Mouse (Mus musculus) midbrain, postnatal 0 days (tissue): ENCODE results near the gene Stard5. TPM values are rescaled to one million over a fixed set of nuclear protein-coding genes. Genes with fewer than 3 reads are reported as not detected.

Experiments
- ATAC-seq: fragments of 200-750 bp; cut with Nextera tagmentation; 2 replicates; pipeline ENCODE4 v1.8.0; 2017; ENCODE audit warnings: moderate number of reproducible peaks, mild to moderate bottlenecking, moderate TSS enrichment, moderate library complexity; ENCODE audit not compliant: low FRiP score
- DNase-seq: peaks from one replicate; pipeline ENCODE4 v3.0.0-alpha.2; 2015; ENCODE audit warnings: low spot score
- H3K27ac ChIP-seq: fragments of 300-500 bp; sonication (generic); 2 replicates; pipeline ENCODE4 v1.5.1; 2014; ENCODE audit warnings: low read depth, mild to moderate bottlenecking, low read length, mixed read lengths
- H3K27me3 ChIP-seq: fragments of 300-500 bp; sonication (generic); 2 replicates; pipeline ENCODE4 v1.6.1; 2014; ENCODE audit warnings: low read length, control low read depth, mixed read lengths; ENCODE audit not compliant: insufficient read depth
- H3K36me3 ChIP-seq: fragments of 300-500 bp; sonication (generic); 2 replicates; pipeline ENCODE4 v1.6.1; 2014; ENCODE audit warnings: low read length, control low read depth, mixed read lengths; ENCODE audit not compliant: insufficient read depth
- H3K4me1 ChIP-seq: fragments of 300-500 bp; sonication (generic); 2 replicates; pipeline ENCODE4 v1.6.1; 2014; ENCODE audit warnings: mild to moderate bottlenecking, control low read depth, antibody characterized with exemption, low read length, mixed read lengths; ENCODE audit not compliant: insufficient read depth
- H3K4me2 ChIP-seq: fragments of 300-500 bp; sonication (generic); 2 replicates; pipeline ENCODE4 v1.6.1; 2014; ENCODE audit warnings: low read depth, mild to moderate bottlenecking, low read length, mixed read lengths; ENCODE audit not compliant: poor library complexity, severe bottlenecking
- H3K4me3 ChIP-seq: fragments of 300-500 bp; sonication (generic); 2 replicates; pipeline ENCODE4 v1.5.1; 2014; ENCODE audit warnings: low read depth, mild to moderate bottlenecking, low read length, moderate library complexity
- H3K9ac ChIP-seq: fragments of 300-500 bp; sonication (generic); replicated peaks from 2 replicates; pipeline ENCODE4 v1.6.1; 2014; ENCODE audit warnings: mild to moderate bottlenecking, low read length, moderate library complexity, mixed read lengths; ENCODE audit not compliant: poor library complexity, severe bottlenecking
- H3K9me3 ChIP-seq: fragments of 300-500 bp; sonication (generic); 2 replicates; pipeline ENCODE4 v1.6.1; 2016; ENCODE audit warnings: low read length, control low read depth
- CTCF ChIP-seq: IDR thresholded peaks from 2 replicates; pipeline ENCODE4 v1.5.1; 2016; ENCODE audit warnings: antibody characterized with exemption, mild to moderate bottlenecking
- WGBS: fragments of 180-500 bp; shearing (Covaris S2); extraction: QIAGEN DNeasy Blood & Tissue Kit; methylation state at CpG from one replicate; pipeline ENCODE4 v1.1.7; 2014; 5-methylcytosine and 5-hydroxymethylcytosine counted together
- polyA plus RNA-seq: library from polyadenylated mRNA; unstranded; fragments of >200 nt; fragmentation: Nextera tagmentation; extraction: Ambion mirVana; gene quantifications from 2 replicates; pipeline ENCODE4 v1.2.1, GENCODE M21; 2015
- total RNA-seq: library from RNA; depleted of rRNA; stranded (reverse); fragments of >200 nt; gene quantifications from 2 replicates; pipeline ENCODE4 v1.2.3, GENCODE M21; 2014

The Stard5 gene
- total and polyA plus RNA-seq, 2 experiments from 2014 or later: 4.3 to 6.8 TPM

DNA sequence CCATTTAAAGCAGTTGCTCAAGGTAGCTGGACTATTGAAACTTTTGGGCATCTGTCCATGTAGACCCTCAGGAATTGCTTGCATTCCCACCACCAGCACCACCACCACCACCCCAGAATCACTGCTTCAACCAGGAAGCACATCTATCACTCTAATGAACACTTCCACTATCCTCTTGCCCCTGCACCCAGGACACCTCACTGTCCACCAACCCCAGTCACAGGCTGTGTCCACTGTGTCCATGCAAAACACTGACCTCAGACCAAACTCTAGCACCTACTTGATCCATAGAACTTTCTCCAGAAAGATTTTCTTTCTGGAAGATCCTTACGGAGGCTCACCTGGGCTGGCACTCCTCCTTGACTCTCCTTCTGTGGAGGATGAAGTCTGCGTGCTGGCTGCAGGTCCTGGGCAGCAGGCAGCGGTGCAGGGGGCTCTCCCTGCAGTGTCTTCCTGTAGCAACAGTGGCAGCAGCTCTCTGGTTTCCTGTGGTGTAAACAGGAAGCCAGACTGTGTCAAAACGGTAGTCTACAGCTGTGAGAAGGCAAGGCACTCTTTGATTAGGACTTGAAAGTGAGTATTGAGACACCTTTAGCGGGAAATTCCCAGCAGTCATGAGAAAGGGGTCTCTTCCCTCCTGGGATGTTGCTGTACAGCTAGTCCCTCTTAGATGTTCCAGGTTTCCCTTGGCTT, 23.3 kb downstream of the Stard5 start:
- Histone ChIP-seq H3K9ac (no peak overlapping the region), H3K27me3 (no peaks in the 10 kb centered on the region), H3K4me3 (no peak overlapping the region), H3K4me1 (no peaks in the 10 kb centered on the region), H3K4me2 (no peak overlapping the region), H3K9me3 (no peaks in the 10 kb centered on the region), H3K36me3 (no peaks in the 10 kb centered on the region), H3K27ac (no peak overlapping the region)
- WGBS: 75% methylated on average over 5 of the region's 5 CpGs
- no peak for TF ChIP-seq CTCF
- no peak for ATAC-seq
- no peak for DNase-seq

DNA sequence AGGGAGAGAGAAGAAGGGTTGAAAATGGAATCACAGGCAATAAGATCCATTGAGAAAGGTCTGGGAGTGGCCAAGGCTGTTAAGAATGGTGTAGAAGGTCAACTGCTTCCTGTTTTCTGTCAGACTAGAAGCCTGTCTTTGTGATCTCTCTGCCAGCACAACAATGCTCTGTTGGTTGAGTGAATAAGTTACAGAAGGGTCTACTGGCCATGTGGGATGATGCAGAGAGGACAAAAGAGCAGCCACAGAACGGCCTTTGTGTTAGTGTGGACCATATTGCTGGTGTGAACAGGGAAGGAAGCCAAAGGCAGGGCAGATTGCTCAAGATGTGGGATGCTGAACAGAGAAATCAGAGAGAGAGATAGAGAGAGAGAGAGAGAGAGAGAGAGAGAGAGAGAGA, 27.0 kb downstream of the Stard5 start:
- WGBS: 91% methylated on average over 1 of the region's 1 CpGs
- no peaks in the 10 kb centered on the region for H3K27me3 ChIP-seq
- H3K9ac ChIP-seq: no peak overlapping the region
- no peaks in the 10 kb centered on the region for H3K9me3 ChIP-seq
- TF ChIP-seq CTCF: no peak
- H3K4me2 ChIP-seq: no peak overlapping the region
- DNase-seq (no peak), ATAC-seq (no peak)
- H3K36me3 ChIP-seq: no peaks in the 10 kb centered on the region
- H3K27ac ChIP-seq: no peak overlapping the region
- no peak overlapping the region for H3K4me3 ChIP-seq
- no peaks in the 10 kb centered on the region for H3K4me1 ChIP-seq

DNA sequence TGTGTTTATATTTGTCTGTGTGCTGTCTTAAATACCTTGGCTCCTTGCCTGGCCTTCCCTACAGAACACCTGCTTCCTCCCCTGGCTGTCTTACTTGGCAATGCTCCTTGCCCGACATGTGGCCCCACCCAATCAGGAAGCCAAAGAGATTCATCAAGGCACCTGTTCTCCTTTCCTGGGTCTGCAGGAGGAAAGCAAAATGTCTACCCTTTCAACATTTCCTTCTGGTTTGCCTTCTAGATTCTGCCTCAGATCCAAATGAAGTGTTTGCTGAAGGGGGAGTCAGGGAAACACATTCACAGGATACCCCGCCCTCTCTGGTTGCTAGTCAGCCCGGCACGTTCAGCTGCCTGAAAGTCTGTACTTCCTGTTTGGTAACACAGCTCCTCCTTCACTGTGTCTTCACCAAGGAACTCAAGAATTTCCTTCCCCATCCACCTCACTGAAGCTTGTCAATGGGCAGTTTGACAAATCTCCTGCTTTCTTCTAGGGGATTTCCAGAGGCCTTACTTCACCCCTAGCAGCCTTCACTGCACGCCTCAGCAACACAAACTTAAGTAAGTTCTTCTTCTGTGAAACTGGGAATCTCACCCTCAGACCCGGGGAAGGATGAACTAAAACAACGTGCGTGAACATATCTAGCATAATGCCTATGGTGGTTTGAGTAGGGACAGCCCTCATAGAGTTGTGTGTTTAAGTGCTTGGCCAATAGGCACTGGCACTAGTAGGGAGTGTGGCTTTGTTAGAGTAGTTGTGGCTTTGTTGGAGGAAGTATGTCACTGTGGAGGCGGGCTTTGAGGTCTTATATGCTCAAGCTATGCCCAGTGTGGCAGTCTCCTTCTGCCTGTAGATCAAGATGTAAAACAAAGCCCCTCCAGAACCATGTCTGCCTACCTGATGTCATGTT, 27.7 kb downstream of the Stard5 start:
- H3K4me1 ChIP-seq: no peaks in the 10 kb centered on the region
- no peak for TF ChIP-seq CTCF
- H3K9ac ChIP-seq: no peak overlapping the region
- no peak overlapping the region for H3K4me3 ChIP-seq
- H3K9me3 ChIP-seq: no peaks in the 10 kb centered on the region
- no peaks in the 10 kb centered on the region for H3K36me3 ChIP-seq
- no peak overlapping the region for H3K27ac ChIP-seq
- DNase-seq (no peak), ATAC-seq (no peak)
- H3K27me3 ChIP-seq: no peaks in the 10 kb centered on the region
- WGBS: 85% methylated on average over 9 of the region's 9 CpGs
- H3K4me2 ChIP-seq: no peak overlapping the region

DNA sequence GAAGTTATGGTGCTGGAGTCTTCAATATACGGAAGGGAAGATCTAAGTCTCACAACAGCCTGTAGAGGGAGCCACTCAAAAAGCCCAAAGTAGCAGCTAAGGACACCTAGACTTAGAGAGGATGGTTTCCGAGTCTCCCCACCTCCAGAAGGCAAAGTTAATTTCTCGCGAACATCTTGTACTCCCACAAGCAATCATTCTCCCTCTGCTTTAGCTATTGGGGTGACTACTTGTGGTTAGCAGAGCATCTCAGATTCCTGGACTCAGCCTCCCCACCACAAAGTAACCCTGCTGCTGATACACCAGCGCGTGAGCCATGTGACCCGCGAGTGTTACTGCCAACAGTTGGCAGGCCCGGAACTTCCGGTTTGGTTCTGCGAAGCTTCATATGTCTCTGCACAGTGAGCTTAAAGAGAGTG, 28.5 kb downstream of the Stard5 start:
- H3K4me2 ChIP-seq: no peak overlapping the region
- 92% methylated on average over 11 of the region's 11 CpGs for whole genome bisulfite sequencing
- DNase-seq: no peak
- H3K9ac ChIP-seq: no peak overlapping the region
- H3K9me3 ChIP-seq: no peaks in the 10 kb centered on the region
- H3K4me1 ChIP-seq: no peaks in the 10 kb centered on the region
- TF ChIP-seq CTCF: no peak
- H3K36me3 ChIP-seq: no peaks in the 10 kb centered on the region
- no peak overlapping the region for H3K4me3 ChIP-seq
- H3K27me3 ChIP-seq: no peaks in the 10 kb centered on the region
- no peak overlapping the region for H3K27ac ChIP-seq
- no peak for ATAC-seq

DNA sequence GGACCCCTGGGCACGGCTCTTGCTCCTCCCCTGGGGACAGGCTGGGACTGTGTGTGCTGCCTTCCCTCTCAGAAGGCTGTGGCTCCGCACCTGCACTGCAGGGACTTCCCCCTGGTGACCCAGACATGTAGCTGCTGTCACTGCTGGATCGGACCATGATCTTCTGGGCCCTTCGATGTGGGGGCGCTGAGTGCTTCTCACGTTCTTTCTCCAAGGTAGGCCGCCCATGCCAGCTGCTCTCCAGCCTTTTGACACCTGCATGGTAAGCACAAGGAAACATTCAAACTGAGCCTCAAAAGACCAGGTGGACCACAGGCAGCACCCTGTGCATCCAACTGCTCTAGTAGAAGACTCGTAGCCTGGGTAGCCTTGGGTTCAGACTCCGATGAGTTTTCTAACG, 29.3 kb downstream of the Stard5 start:
- no peak overlapping the region for H3K4me2 ChIP-seq

DNA sequence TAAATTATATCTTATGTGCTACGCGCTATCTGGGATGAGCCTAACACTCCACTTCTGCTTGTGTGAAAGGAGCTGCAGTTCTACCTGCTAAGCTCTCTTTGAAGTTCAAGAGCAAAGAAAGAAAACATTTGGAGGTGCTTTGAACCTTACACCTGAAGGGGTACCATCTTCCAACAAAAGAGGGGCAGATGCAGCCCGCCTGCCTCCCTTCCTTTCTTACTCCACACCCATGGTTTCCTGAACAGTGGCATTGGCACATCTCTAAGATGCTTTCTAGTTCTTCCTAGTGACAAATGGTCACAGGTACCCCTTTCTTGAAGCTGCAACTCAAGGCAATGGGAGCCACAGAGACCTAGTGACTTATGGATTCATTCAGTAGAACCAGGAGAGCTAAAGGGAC, 30.0 kb downstream of the Stard5 start:
- H3K9me3 ChIP-seq: no peaks in the 10 kb centered on the region
- H3K27ac ChIP-seq: no peak overlapping the region
- H3K4me3 ChIP-seq: no peak overlapping the region
- ATAC-seq: no peak
- no peak for DNase-seq
- TF ChIP-seq CTCF: no peak
- H3K36me3 ChIP-seq: no peaks in the 10 kb centered on the region
- H3K4me2 ChIP-seq: no peak overlapping the region
- no peak overlapping the region for H3K9ac ChIP-seq
- 93% methylated on average over 3 of the region's 3 CpGs for WGBS
- no peaks in the 10 kb centered on the region for H3K27me3 ChIP-seq
- no peaks in the 10 kb centered on the region for H3K4me1 ChIP-seq

More for the DNA sequence above, 29.3 kb downstream of the Stard5 start:
- no peaks in the 10 kb centered on the region for H3K9me3 ChIP-seq
- H3K4me1 ChIP-seq: no peaks in the 10 kb centered on the region
- TF ChIP-seq CTCF: no peak
- no peak overlapping the region for H3K9ac ChIP-seq
- ATAC-seq (no peak), DNase-seq (no peak)
- H3K36me3 ChIP-seq: no peaks in the 10 kb centered on the region
- no peaks in the 10 kb centered on the region for H3K27me3 ChIP-seq
- no peak overlapping the region for H3K4me3 ChIP-seq
- H3K27ac ChIP-seq: no peak overlapping the region
- 92% methylated on average over 10 of the region's 10 CpGs for WGBS
